Mouse (Mus musculus): ENCODE results near the gene Polr3e. TPM values are rescaled to one million over a fixed set of nuclear protein-coding genes. Genes with fewer than 3 reads are reported as not detected.

Polr3e gene
- total and polyA plus RNA-seq, 3 experiments: 22.3 to 38.1 (median 33.6) TPM

DNA sequence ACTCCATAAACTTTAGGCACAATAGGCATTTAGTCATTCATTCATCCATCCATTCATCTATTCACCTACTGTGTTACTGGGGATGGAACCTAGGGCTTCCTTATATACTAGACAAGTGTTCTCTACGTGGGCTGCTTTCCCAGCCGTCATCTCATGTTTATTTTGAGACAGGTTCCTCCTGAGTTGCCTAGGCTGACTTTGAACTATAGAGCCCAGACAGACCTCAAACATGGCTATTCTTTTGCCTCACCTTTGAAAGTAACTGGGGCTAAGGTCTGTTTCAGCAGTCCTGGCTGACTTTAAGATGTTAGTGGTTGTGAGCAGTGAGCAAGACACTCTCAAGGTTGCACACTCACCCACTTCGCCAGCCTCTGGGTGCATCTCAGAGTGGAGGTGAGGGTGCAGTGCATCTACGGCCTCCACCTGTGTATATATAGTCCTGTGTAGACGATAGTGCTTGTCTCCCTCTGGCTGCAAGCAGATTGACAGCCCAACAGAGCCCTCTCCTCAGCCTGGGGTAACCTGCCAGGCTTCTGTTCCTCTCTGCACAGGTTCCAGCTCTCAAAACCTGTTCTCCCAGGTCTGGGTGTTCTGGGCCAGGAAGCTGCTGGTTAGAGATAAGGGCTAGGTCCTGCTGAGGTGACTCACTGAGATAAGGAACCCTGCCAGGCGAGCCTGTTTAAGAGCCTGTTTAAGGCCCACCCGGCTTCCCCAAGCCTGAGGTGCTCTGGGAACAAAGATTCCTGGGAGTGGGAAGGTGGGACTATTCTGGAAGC, 42.6 kb upstream of the Polr3e start:
- Histone ChIP-seq H3K27me3 (replicated peaks) (no peaks in the 10 kb centered on the region), H3K4me1 (ENCODE audit: control insufficient read depth in 1 of 2, insufficient read depth in 2 of 2) (peaks cover 3 to 18% of the 10 kb centered on the region in 2 experiments; a peak in 2 of 4 replicates), H3K9me3 (replicated peaks; ENCODE audit: low read length) (no peaks in the 10 kb centered on the region), H3K36me3 (replicated peaks in 1 of 2; ENCODE audit: control insufficient read depth in 1 of 2, insufficient read depth in 1 of 2, low read length in 1 of 2) (peaks cover 0 to 27% of the 10 kb centered on the region in 2 experiments), H3K79me2 (replicated peaks; ENCODE audit: control insufficient read depth, extremely low read depth, insufficient read depth, poor library complexity, severe bottlenecking) (no peaks in the 10 kb centered on the region), H3K4me2 (ENCODE audit: insufficient read depth, low read depth, poor library complexity, severe bottlenecking) (no peak overlapping the region), H3K9ac (ENCODE audit: insufficient read depth, low read depth) (no peak overlapping the region), H3K27ac (ENCODE audit: insufficient read depth, low read depth) (no peak overlapping the region), H3K4me3 (replicated peaks in 1 of 3; ENCODE audit: low read depth in 2 of 3, low read length in 2 of 3, poor library complexity in 1 of 3) (no peak overlapping the region)
- dilution Hi-C loops (cut with MboI; ENCODE audit: extremely low pct_ligation_motif_present, extremely low pct_unique_long_range_greater_than_20kb, low sequenced_read_pairs) (no loop called here), in situ Hi-C loops (cut with MboI; ENCODE audit: low pct_ligation_motif_present, low pct_unique_long_range_greater_than_20kb, low sequenced_read_pairs) (no loop called here)
- TF ChIP-seq TCF12 (IDR thresholded peaks at IDR 0.05; ENCODE audit: low read depth, low read length) (no peak), SIN3A (IDR thresholded peaks at IDR 0.05; ENCODE audit: low read length) (no peak), USF2 (conservative IDR thresholded peaks at IDR 0.05; ENCODE audit: low read depth, low read length) (no peak), MYC (IDR thresholded peaks at IDR 0.05; ENCODE audit: low read depth, low read length) (no peak), CTCF (conservative IDR thresholded peaks at IDR 0.05 in 1 of 2, IDR thresholded peaks at IDR 0.05 in 1 of 2; ENCODE audit: low read depth in 2 of 2, low read length in 2 of 2) (no peak), ZKSCAN1 (IDR thresholded peaks at IDR 0.05; ENCODE audit: borderline replicate concordance, low read depth, low read length) (no peak), JUND (conservative IDR thresholded peaks at IDR 0.05; ENCODE audit: low read depth, low read length) (no peak), GABPA (IDR thresholded peaks at IDR 0.05; ENCODE audit: insufficient replicate concordance, low read depth, low read length) (no peak)
- DNase-seq (ENCODE audit: extremely low read depth): no peak

DNA sequence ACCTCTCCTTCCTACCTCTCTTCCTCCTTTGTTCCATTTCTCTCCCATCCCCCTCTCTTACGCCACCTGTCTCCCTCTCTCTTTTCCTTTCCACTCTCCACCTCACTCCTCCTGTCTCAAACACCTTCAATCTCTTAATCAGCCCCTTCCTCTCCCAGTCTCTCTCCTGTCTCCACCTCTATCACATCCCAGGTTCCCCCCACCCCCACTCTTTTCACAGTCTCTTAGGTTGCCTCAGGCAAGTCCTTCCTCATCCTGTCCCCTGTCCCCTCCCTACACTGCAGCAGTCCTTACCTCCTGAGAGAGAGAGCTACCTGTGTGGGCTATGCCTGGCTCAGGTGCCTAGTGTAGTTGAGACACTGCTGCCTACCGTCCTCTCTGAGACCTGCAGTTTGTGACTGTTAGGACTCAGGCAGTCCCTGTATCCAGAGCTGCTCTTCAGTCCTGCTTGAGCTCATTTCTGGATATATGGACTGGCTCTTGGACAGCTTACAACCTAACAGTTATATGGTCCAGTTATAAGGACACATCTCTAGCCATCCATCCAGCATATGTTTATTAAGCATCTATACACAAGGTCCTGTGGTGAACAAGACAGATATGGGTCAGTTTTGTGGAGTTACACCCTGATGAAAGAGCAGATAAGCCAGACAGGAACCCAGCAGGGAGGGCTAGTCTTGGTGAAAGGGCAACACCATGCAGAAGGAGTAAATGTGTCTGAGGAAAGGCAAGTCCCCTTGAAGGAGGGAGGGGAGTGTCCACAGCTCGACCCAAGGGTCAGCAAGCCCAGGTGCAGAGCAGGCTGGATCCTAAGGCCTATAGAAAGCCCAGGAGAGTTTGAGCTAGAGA, 41.8 kb upstream of the Polr3e start:
- no peak overlapping the region for H3K4me3 ChIP-seq (replicated peaks in 1 of 3; ENCODE audit: low read depth in 2 of 3, low read length in 2 of 3, poor library complexity in 1 of 3)
- H3K79me2 ChIP-seq (replicated peaks; ENCODE audit: control insufficient read depth, extremely low read depth, insufficient read depth, poor library complexity, severe bottlenecking): no peaks in the 10 kb centered on the region
- no peak for TF ChIP-seq NELFE (IDR thresholded peaks at IDR 0.05; ENCODE audit: low read depth, low read length)
- no peak for TF ChIP-seq SIN3A (IDR thresholded peaks at IDR 0.05; ENCODE audit: low read length)
- no peak for TF ChIP-seq E2F4 (IDR thresholded peaks at IDR 0.05; ENCODE audit: insufficient replicate concordance, low read depth, low read length)
- TF ChIP-seq UBTF (IDR thresholded peaks at IDR 0.05; ENCODE audit: low read depth, low read length): no peak
- TF ChIP-seq MYC (IDR thresholded peaks at IDR 0.05; ENCODE audit: low read depth, low read length): no peak
- no peak for TF ChIP-seq KAT2A (IDR thresholded peaks at IDR 0.05; ENCODE audit: insufficient replicate concordance, low read length)
- TF ChIP-seq CTCF (conservative IDR thresholded peaks at IDR 0.05 in 1 of 2, IDR thresholded peaks at IDR 0.05 in 1 of 2; ENCODE audit: low read depth in 2 of 2, low read length in 2 of 2): no peak
- no peak for TF ChIP-seq ZMIZ1 (IDR thresholded peaks at IDR 0.05; ENCODE audit: low read depth, low read length)
- TF ChIP-seq RAD21 (IDR thresholded peaks at IDR 0.05; ENCODE audit: low read depth, low read length): no peak
- no peak for TF ChIP-seq JUN (IDR thresholded peaks at IDR 0.05; ENCODE audit: insufficient read depth, low read depth, low read length)
- TF ChIP-seq USF1 (IDR thresholded peaks at IDR 0.05; ENCODE audit: low read depth, low read length): no peak
- TF ChIP-seq MAZ (IDR thresholded peaks at IDR 0.05; ENCODE audit: low read depth, low read length): no peak
- H3K27me3 ChIP-seq (replicated peaks): no peaks in the 10 kb centered on the region
- in situ Hi-C loops (cut with MboI; ENCODE audit: low pct_ligation_motif_present, low pct_unique_long_range_greater_than_20kb, low sequenced_read_pairs): no loop called here
- no peak for DNase-seq (ENCODE audit: extremely low read depth)
- H3K4me2 ChIP-seq (ENCODE audit: insufficient read depth, low read depth, poor library complexity, severe bottlenecking): no peak overlapping the region
- no peak overlapping the region for H3K9ac ChIP-seq (ENCODE audit: insufficient read depth, low read depth)
- H3K9me3 ChIP-seq (replicated peaks; ENCODE audit: low read length): no peaks in the 10 kb centered on the region
- H3K4me1 ChIP-seq (ENCODE audit: control insufficient read depth in 1 of 2, insufficient read depth in 2 of 2): peaks cover 3 to 18% of the 10 kb centered on the region in 2 experiments; a peak in 2 of 4 replicates
- dilution Hi-C loops (cut with MboI; ENCODE audit: extremely low pct_ligation_motif_present, extremely low pct_unique_long_range_greater_than_20kb, low sequenced_read_pairs): no loop called here
- H3K27ac ChIP-seq (ENCODE audit: insufficient read depth, low read depth): no peak overlapping the region
- peaks cover 0 to 35% of the 10 kb centered on the region in 2 experiments for H3K36me3 ChIP-seq (replicated peaks in 1 of 2; ENCODE audit: control insufficient read depth in 1 of 2, insufficient read depth in 1 of 2, low read length in 1 of 2)
